Mouse (Mus musculus) kidney, adult 2 months (tissue): ENCODE results near the gene Epdr1. TPM values are rescaled to one million over a fixed set of nuclear protein-coding genes. Genes with fewer than 3 reads are reported as not detected.

ENCODE experiments used
- DNase-seq: peaks from one replicate; pipeline ENCODE4 v3.0.0; 2021
- H3K27ac ChIP-seq: fragments of 200-500 bp; 2 replicates; pipeline ENCODE4 v1.5.1; 2012; ENCODE audit warnings: low read depth, low read length, control low read depth, inconsistent platforms; ENCODE audit not compliant: insufficient read depth
- H3K27me3 ChIP-seq: fragments of 200-500 bp; replicated peaks from 2 replicates; pipeline ENCODE4 v1.6.1; 2012; ENCODE audit warnings: mild to moderate bottlenecking, moderate library complexity, low read length, inconsistent platforms; ENCODE audit not compliant: control insufficient read depth, insufficient read depth
- H3K36me3 ChIP-seq: fragments of 200-500 bp; 2 replicates; pipeline ENCODE4 v1.6.1; 2012; ENCODE audit warnings: mild to moderate bottlenecking, moderate library complexity, low read length, inconsistent platforms; ENCODE audit not compliant: control insufficient read depth, insufficient read depth
- H3K4me1 ChIP-seq: fragments of 200-500 bp; 2 replicates; pipeline ENCODE4 v1.6.1; 2011; ENCODE audit warnings: low read length; ENCODE audit not compliant: control insufficient read depth, insufficient read depth
- H3K4me3 ChIP-seq: fragments of 200-500 bp; 2 replicates; pipeline ENCODE4 v1.5.1; 2011; ENCODE audit warnings: mild to moderate bottlenecking, low read depth, low read length, control low read depth; ENCODE audit not compliant: insufficient read depth
- CTCF ChIP-seq: fragments of 200-500 bp; conservative IDR thresholded peaks from 2 replicates; pipeline ENCODE4 v1.5.1; 2011; ENCODE audit warnings: low read depth, mild to moderate bottlenecking, control low read depth, low read length, moderate library complexity, mixed read lengths; ENCODE audit not compliant: insufficient read depth, insufficient read length
- POLR2A ChIP-seq: fragments of 200-500 bp; IDR thresholded peaks from one replicate; pipeline ENCODE4 v1.6.1; 2011; ENCODE audit warnings: low read depth, low read length, control low read depth
- WGBS: fragments of 180-500 bp; shearing (Covaris S2); methylation state at CpG from one replicate; pipeline ENCODE4 v1.1.7; 2018; 5-methylcytosine and 5-hydroxymethylcytosine counted together
- polyA plus RNA-seq: library from polyadenylated mRNA; depleted of rRNA; stranded (reverse); fragments of >200 nt; gene quantifications from 2 replicates; pipeline ENCODE4 v1.2.3, GENCODE M21; 2012; rRNA removed

The Epdr1 gene
- 12.1 and 16.1 TPM in 2 replicates for polyA plus RNA-seq

DNA sequence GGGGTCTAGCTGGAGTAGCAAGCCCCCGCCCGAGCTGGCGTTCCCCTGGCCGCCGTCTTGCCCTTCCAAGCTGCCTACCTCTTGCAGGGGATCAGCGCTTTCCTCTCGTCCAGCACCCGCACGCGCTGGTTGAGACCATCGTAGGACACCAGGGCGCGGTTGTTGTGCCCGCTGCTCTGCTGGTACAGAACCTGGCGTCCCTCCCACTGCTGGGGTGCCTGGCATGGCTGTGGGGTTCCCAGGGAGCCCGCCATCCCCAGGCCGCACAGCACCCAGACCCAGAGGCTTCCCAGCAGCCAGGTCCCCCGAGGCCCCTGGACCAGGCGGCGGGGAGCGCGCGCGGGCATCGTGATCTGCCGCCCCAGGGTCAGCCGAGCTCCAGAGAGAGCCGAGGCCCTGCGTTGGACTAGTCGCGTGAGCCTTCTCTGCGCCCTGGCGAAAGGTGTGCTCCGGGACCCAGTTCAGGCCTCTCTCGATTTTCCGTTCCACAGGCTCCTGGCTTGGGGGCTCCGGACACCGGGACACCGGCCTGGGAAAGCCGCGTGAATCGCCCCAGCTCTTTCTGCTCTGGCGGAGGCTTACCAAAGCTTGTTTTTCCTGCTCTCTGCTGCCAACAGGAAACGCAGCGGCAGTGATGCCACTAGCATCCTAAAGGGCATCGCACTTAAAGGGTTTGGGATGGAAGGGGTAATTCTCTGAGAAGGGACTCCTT, at the start of gene Epdr1:
Epdr1 (minus strand) TSS at position 712 of the 712 bp plus-strand sequence.
- DNase-seq, result peak; percentile 54
- no peak within 1 kb of the TSS for H3K27ac ChIP-seq
- no peaks in the 10 kb centered on the region for H3K27me3 ChIP-seq
- under 1% methylated on average over 46 of the region's 46 CpGs for WGBS
- TF ChIP-seq CTCF (peak; percentile 51; the same call in 1 of the 2 replicates), POLR2A (no peak)
- H3K4me3 ChIP-seq, result peak within 1 kb of the TSS; percentile 55
- no peaks in the 10 kb centered on the region for H3K36me3 ChIP-seq
- H3K4me1 ChIP-seq, result no peaks in the 10 kb centered on the region

DNA sequence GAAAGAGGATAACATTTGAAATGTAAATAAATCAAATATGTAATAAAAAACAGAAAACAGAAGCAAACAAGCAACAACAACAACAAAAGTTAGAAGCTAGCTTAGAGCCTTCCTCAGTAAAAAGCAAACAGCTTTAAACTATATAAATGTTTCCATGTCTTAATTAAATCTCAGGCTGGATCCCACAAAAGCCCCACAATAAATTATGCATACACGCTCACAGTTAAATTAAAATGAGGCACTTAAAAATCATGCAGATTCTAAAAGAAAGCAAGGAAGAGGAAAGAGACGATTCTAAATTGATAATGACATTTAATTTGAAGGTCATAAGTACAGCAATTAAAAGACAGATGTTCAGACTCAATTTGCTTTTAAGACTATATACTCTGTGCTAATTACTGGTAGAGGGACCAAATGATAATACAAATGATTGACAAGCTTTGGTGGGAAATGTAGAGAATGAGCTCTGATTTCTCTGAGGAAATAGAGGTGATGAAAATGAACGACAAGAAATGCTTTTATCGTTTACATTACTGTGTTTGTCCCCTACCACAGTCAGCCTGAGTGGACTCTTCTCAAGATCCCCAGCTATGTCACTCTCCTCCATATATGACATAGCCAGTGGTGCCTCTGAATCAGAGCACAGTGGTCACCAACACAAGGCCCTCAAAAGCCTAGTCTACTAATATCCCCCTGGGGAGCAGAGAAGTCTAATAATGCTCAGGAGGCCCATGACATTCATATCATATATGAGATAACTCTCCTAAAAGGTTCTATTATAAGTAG, 48.8 kb upstream of the Epdr1 start:
- H3K36me3 ChIP-seq, result no peaks in the 10 kb centered on the region
- no peaks in the 10 kb centered on the region for H3K27me3 ChIP-seq
- TF ChIP-seq CTCF (no peak), POLR2A (no peak)
- H3K4me3 ChIP-seq, result no peak overlapping the region
- DNase-seq, result no peak
- no peaks in the 10 kb centered on the region for H3K4me1 ChIP-seq
- H3K27ac ChIP-seq, result no peak overlapping the region
- WGBS, result 76% methylated on average over 4 of the region's 4 CpGs

DNA sequence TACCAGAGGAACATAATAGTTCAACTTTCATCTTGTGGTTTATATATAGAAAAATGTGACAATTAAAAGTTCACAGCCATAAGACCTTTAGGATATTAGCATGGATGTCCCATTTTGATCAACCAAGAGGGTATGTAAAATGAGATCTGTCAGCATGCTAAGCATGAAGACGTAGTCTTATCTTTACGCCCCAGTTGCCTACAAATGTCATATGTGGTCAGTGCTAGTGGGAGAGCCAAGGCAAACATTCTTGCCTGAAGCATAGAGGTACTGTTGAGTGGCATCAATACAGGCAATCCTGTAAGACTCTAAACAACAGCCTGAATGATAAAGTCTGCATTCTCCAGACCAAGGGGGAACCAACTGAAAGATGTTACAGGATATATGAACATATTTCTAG, 32.7 kb upstream of the Epdr1 start:
- TF ChIP-seq CTCF, result no peak
- no peak for TF ChIP-seq POLR2A
- no peaks in the 10 kb centered on the region for H3K27me3 ChIP-seq
- no peak overlapping the region for H3K4me3 ChIP-seq
- 89% methylated on average over 2 of the region's 2 CpGs for WGBS
- H3K36me3 ChIP-seq, result no peaks in the 10 kb centered on the region
- no peaks in the 10 kb centered on the region for H3K4me1 ChIP-seq
- no peak overlapping the region for H3K27ac ChIP-seq
- DNase-seq, result no peak

DNA sequence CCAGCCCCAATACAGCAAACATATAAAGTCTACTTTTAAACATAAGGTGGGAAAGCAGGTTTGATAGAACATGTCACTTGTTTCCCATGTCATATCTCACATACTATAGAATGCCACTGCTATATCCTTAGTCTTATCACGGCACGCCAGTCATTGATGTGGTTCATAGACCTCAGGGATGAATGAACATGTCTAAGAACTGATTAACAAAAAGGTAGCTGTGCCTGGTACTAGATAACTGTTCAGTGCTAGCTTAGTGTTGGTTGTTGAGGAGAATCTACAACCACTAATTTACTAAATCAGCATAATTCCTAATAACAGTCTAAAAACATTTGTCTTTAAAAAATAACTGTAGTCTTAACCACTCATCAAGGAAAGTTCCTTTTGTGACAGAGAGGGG, 30.1 kb upstream of the Epdr1 start:
- no peak for DNase-seq
- WGBS, result 82% methylated on average over 2 of the region's 2 CpGs
- H3K27me3 ChIP-seq, result no peaks in the 10 kb centered on the region
- H3K27ac ChIP-seq, result no peak overlapping the region
- H3K36me3 ChIP-seq, result no peaks in the 10 kb centered on the region
- H3K4me3 ChIP-seq, result no peak overlapping the region
- H3K4me1 ChIP-seq, result no peaks in the 10 kb centered on the region
- TF ChIP-seq CTCF, result no peak
- no peak for TF ChIP-seq POLR2A

DNA sequence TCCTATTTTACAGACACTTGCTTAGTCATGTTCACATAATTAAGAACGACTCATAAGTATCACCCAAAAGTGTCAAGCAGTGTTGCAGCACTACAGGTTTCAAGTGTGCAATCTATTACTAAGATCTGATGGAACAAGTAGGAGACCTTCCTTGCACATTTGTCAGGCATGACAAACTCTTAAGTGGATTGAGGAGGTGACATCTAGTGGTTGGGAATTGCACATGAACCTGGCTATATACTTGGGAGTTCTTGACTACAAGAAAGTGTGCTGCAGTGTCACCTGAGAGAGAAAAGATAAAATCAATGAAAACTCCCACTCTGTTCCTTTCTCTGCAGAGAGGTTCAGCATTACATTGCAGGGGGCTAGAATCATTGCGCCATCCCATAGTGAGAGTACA, 24.5 kb upstream of the Epdr1 start:
- Histone ChIP-seq H3K4me1 (no peaks in the 10 kb centered on the region), H3K36me3 (no peaks in the 10 kb centered on the region), H3K27ac (no peak overlapping the region), H3K27me3 (no peaks in the 10 kb centered on the region), H3K4me3 (no peak overlapping the region)
- no peak for TF ChIP-seq CTCF
- no peak for TF ChIP-seq POLR2A
- DNase-seq, result peak; percentile 10
- WGBS, result 77% methylated on average over 2 of the region's 2 CpGs

DNA sequence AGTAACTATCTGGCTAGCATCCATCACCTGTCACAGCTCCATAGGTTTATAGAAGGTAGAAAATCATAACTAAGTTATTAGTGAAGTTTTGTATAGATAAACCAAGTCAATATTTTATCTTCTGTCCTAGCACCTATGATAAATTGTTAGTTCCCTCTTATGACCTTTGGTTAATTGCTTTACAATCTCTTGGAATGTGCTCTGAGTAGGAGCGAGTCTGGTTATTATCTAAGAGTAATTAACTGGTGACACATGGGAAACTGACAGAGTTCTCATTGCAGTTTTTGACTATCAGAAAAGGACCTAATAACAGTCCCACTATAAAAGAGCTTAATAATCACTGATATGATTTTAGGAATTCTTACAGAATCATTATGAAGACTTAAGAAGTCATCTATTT, 23.8 kb upstream of the Epdr1 start:
- Histone ChIP-seq H3K27me3 (no peaks in the 10 kb centered on the region), H3K4me3 (no peak overlapping the region), H3K4me1 (no peaks in the 10 kb centered on the region), H3K36me3 (no peaks in the 10 kb centered on the region), H3K27ac (no peak overlapping the region)
- no peak for TF ChIP-seq CTCF
- TF ChIP-seq POLR2A, result no peak
- 38% methylated on average over 1 of the region's 1 CpGs for WGBS
- DNase-seq, result no peak

DNA sequence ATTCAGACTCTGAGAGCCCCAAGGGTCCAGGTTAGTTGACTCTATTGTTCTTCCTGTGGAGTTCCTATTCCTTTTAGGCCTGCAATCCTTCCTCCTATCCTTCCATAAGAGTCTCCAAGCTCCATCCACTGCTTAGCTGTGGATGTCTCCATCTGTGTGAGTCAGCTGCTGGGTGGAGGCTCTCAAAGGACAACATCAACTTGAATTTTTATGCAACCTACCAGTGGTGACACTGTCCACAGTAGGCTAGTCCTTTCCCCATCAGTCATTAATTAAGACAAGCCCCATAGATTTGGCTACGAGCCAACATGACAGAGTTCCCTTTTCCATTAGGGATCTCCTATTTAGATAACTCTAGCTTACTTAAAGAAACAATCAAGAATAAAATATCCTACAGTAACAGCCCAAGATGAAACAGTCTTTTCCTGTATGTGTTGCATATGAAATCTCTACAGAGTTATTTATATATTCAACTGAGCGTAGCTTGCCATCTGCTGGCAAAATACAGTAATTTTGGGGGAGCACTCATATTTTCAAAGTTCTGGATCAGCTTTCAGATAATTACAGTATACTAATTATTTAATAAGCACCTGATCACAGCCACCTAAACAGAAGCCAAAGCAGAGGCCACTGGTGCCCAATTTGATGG, 20.6 kb upstream of the Epdr1 start:
- Histone ChIP-seq H3K27ac (no peak overlapping the region), H3K27me3 (no peaks in the 10 kb centered on the region), H3K4me1 (no peaks in the 10 kb centered on the region), H3K4me3 (no peak overlapping the region), H3K36me3 (no peaks in the 10 kb centered on the region)
- 67% methylated on average over 2 of the region's 2 CpGs for WGBS
- TF ChIP-seq POLR2A, result no peak
- no peak for TF ChIP-seq CTCF
- DNase-seq, result no peak
